Mouse (Mus musculus): ENCODE data around the gene P2rx7.

DNA sequence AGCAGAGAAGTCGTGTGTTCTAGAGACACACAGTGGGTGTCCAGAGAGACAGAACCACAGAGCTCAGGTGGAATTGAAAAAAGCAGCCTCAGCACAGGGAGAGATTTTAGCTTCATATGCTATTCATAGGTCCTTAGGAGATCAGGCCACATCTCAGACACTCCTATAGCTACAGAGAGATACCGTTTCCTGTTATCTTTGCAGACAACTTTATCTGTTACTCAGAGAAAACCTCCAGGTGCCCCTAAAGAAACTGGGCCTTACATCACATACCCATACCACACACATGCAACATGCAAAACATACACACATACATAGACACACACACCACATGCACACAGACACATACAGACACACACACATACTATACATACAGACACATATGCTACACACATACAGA is 5.4 kb upstream of the P2rx7 start:
- no peak for TF ChIP-seq POLR2A (IDR thresholded peaks at IDR 0.05; ENCODE audit: insufficient read depth, low read depth, low read length)
- no peak for TF ChIP-seq CTCF (IDR thresholded peaks at IDR 0.05)
- no peak for TF ChIP-seq EP300 (IDR thresholded peaks at IDR 0.05; ENCODE audit: insufficient read depth, low read depth, low read length)

All from heart, adult 2 months (tissue).